Mouse (Mus musculus): ENCODE measurements around the gene Tiam1. TPM values are rescaled to one million over a fixed set of nuclear protein-coding genes. Genes with fewer than 3 reads are reported as not detected.

Gene Tiam1
- total RNA-seq, 2 experiments from 2014 or later = 67.9 to 73.4 TPM

DNA sequence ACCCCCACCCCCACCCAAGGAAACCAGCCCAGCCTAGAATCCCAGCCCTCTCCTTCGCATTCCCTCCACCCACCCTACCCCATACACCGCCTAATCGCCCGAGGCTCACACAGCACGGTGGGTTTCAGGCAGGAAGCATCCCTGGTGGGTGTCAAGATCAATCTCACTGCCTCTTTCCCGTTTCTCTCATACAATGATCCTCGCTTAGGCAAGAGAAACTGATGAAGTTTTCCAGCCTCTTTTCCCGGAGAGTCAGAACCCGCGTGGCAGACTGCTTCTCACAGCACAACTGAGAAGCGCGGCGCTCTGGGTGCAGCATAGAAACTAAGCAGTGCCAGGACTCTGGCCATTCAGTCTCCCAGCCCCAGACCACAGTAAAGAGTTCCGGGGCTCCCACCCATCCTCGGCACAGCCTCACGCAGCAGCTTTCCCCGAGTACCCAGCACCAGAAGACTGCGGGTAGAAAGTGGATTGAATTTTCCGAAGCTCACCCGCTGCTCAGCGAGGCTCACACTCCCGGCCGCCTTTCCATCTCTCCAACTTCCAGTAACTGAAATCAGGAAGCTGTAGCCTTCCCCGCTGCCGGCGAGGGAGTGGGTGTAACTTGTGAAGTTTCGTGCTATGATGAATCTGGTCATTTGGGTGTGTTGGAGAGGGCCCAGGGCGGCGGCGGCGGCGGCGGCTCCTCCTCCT is 183.2 kb downstream of the Tiam1 start:
- DNase-seq (ENCODE audit: low spot score in 2 of 2) = no peak

DNA sequence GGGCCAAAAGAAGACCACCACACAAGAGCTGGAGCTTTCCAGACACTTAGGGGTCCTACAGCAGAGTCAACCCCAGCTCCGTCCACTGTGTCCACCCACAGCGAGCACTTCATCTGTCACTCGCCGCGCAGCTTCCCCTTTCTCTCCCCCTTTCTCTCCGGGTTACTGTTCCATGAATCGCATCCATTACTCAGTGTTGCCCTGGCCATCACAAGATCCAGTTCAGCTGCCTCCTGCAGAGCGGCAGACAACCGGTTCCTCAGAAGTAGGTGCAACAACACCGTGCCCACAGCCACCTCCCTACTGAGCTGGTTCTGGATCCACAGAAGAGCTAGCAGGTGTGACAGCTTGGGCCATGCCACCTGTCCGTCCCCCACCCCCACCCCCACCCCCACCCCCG is 184.6 kb downstream of the Tiam1 start:
- no peak for DNase-seq (ENCODE audit: low spot score in 2 of 2)

DNA sequence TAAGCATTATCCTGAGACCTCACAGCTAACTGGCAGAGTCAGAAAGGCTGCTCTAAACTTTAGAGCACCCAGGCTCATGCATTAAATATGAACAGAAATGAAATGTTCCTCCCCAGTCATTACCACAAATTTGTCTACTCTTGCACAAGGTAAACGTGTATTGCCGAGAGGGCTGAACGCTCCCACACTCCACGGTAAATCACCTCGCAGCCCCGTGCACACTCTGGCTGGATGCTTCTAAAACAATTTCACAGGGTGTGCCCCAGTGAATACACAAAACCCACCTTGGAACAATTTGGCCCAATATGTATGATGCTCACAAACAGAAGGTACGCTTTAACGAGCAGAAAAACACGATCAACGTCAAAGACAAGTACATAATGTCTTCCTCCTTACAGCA is 185.5 kb downstream of the Tiam1 start:
- no peak for DNase-seq (ENCODE audit: low spot score in 2 of 2)

DNA sequence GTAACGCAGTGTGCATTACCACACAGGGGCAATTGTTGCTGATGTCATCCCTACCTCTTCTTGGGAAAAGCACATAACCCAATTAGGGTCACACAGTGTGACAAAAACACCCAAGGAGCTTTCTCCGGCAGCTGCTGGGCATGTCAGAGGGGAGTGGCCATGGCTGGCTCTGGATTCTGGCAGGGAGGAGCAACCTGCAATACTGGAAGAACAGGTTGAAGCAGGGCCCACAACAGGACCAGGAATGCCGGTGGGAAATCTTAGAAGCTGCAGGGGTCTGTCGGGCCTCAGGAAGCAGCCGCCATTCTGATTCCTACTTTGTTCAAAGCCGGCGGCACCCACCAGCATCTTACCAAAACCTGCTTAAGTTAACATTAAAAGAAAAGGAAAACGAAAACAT is 189.0 kb downstream of the Tiam1 start:
- DNase-seq (ENCODE audit: low spot score in 2 of 2) = no peak

DNA sequence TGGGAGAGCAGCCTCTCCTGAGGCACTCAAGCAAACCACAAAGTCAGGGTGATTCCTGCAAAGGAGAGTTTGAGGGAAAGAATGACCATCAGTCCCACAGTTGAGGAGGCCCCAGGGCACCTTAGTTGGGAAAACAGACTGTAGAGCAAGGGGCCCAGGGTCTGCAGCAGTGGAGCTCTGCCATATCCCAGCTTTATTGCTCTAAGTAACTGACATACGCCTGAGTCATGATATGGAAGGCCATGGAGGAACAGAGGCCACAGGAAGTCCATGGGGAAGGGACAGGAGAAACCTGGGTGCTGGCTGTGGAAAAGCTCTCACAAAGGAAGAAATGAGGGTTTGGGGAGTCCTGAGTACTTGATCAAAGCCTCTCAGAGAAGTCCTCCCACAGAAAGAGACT is 189.5 kb downstream of the Tiam1 start:
- DNase-seq (ENCODE audit: low spot score in 2 of 2) = no peak

DNA sequence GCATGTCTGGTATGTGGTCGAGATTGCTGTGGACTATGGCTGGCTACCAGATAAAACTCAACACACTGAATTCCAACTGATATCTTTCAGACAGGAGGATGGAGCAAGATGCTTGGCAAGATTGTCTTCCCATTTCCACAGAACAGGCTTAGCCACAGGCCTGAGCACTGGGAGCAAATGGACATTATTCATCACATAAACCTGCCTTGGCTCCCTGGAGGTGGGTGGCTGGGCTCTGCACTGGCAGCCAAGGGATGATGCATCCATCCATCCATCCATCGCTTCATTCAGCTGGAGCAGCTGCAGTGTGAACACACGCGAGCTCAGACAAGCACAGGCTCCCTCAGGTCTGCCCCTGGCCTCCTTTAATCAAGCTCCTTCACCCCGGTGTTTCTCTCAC is 190.7 kb downstream of the Tiam1 start:
- no peak for DNase-seq (ENCODE audit: low spot score in 2 of 2)

DNA sequence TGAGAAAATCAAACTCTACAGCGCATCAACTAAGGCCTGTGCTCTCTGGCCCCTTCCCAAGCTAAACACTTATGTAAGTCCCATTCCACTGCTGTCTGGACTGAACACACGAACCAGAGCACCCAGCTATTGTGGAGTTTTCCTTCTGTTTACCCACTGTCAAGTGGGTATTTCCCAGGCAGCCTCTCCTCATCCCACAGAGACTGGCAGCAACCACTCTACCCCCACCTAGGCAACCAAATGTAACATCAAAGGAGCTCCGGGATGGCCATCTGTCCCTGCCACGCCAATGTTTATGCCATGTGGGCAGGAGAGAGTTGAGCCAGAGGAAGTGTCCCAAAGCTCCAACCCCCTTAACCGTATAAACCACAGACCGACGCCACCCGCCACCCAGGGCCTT is 192.8 kb downstream of the Tiam1 start:
- no peak for DNase-seq (ENCODE audit: low spot score in 2 of 2)

DNA sequence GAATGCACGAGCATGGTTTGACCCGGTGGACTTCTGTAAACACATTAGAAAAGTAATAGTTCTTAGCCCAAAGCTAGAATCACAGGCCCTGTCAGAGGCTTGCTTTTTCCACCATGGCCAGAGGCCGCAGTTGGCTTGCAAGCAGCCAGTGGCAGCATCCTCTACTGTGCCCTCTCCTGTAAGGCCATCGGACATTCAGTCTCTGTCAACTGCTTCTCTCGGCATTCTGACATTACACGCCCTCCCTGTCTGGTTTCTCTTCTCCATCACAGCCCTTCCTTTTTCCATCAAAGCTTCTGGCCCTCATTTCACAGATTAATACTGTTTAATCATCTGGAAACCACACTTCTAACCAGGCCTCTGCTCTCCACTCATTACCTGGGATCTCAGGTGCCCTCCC is 193.3 kb downstream of the Tiam1 start:
- DNase-seq (ENCODE audit: low spot score in 2 of 2) = no peak

DNA sequence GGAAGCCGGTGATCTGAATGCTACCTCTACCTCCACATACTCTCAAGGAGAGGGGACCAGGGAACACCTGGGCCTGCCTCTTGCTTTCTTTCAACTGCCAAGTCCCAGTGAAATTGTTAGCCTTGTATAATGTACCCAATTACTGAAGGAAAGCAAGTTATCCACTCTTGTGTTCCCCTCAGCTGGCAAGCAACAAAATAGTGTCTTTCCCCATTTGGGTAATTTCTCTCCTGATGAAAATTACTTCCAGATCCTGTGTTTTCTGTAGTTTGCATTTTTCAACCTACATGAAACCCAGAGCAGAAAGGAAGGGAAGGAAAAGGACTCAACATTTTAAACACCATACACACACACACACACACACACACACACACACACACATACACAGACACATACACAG is 195.5 kb downstream of the Tiam1 start:
- DNase-seq (ENCODE audit: low spot score in 2 of 2) = no peak

DNA sequence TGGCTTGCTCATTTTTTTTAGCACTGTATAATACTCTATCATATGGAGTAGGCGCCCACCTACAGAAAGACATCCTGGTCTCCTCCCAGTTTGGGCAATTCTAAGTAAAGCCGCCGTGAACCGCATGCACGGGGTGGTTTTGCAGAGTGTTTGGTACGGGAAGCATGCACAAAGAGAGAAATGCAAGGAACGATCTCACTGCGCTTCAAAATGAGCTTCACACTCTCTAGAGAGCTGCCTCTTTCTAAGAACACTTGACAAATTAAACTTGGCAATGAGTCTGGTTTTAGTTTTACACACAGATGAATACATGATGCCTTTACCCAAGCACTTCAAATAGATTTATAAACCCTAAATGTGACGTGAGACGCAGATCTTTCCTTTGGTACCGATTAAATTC is 196.8 kb downstream of the Tiam1 start:
- DNase-seq (ENCODE audit: low spot score in 2 of 2) = no peak

DNA sequence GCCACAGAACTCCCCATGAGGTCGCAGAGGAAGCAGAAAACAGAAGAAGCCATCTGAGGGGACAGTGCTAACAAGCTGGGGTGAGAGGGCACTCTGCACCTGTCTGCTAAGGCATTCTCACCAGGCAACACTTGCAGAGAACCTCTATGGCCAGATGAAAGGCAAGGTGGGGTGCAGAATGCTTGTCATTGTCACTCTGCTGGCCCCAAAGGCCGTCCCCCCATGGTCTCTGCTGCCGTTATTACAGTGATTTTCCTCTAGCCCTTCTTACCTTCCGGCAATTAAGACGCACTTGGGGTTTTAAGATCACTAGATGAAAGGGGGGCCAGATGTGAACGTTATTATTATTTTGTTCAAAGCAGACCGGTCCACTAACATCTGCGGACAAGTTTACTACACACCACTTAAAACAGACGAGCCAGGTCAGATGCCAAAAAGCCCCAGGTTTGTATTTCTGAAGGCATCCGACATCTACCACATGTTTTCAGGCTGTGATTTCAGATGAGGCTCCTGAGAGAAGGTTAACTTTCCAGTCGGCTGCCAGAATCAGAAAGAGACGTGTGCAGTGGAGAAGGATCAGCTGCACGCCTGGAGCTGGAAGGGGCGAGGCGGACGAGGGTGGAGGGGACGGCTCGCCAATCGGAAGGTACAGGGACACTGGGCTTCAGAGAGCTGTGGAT is 198.8 kb downstream of the Tiam1 start:
- DNase-seq (ENCODE audit: low spot score in 2 of 2) = no peak

DNA sequence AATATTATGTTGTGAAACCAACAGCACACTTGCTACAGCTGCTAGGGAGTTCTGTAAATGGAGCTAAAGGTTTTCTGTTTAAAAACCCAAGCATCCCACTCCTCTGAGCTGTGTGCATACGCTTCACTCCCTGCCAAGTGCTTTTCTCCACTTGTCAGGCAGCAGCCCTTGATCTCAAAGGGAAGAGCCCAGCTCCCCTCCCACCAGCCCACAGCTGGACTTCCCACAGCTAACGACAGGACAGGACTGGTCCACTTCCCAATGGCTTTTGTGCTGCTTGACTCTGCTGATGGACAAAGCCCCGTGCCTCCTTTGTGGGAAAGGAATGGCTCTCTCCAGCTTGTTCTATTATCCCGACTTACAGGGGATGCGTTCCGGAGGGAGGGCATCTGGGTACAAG is 199.5 kb downstream of the Tiam1 start:
- no peak for DNase-seq (ENCODE audit: low spot score in 2 of 2)

DNA sequence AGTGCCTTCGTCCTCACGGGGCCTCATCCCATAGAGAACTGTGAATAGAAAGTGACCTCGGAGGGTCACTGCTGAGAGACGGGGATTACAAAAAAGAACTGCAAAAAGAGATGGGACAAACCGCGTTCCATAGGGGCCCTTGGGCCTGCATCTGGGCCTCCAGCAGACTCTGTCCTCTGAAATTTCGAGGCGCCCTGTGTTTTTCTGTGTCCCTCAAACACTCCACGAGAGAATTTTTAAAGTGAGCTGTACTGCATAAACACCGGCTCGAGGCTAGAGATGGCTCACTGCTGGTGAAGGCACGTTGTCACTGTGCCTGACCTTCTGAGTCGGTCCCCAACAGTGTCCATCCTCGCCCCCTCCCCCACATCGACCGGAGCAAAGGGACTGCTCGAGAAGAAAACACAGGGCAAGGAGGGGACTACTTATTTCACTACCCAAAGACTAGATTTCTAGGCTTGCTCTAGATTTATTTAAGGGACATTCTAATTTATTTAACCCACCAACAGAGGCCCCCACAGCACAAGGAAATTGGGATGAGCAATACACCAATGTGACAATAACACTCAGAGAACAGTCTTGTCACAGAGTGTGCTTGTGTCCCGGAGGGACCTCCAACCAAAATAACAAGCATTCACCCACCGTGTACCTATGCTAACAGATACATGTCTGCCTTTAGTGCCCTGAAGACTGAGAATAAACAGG is 200.2 kb downstream of the Tiam1 start:
- no peak for DNase-seq (ENCODE audit: low spot score in 2 of 2)

DNA sequence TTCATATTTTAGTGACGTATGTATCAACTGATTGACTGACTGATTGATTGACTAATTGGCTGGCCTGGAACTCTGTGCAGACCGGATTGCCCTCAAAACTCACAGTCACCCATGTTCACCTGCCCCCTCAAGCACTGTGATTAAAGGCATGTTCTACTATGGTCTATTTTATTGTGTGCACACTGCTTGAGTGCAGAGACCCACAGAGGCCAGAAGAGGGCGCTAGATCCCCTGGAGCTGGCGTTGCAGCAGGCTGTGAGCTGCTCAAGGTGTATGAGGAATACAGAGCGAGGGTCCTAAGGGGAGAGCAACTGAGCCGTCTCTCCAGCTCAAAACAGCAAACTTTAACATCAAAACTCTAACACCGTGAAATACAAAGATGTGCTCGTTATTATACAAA is 202.9 kb downstream of the Tiam1 start:
- no peak for DNase-seq (ENCODE audit: low spot score in 2 of 2)

DNA sequence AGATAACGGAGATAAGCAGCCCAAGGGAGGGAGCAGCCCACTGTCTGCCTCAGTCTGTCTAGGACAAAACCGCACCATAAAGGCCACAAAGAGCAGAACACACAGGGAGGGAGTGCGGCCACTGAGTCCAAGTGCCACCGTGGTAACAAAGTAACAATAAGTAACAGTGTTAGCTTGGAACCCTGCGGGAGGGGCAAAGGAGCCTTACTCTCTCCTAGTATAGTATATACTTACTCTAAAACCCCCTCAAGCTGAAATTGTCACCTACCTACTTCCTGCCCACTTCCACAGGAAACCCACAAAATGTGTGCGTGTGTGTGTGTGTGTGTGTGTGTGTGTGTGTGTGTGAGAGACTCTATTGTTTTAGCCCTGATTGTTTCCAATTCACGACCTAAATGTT is 205.3 kb downstream of the Tiam1 start:
- no peak for DNase-seq (ENCODE audit: low spot score in 2 of 2)

DNA sequence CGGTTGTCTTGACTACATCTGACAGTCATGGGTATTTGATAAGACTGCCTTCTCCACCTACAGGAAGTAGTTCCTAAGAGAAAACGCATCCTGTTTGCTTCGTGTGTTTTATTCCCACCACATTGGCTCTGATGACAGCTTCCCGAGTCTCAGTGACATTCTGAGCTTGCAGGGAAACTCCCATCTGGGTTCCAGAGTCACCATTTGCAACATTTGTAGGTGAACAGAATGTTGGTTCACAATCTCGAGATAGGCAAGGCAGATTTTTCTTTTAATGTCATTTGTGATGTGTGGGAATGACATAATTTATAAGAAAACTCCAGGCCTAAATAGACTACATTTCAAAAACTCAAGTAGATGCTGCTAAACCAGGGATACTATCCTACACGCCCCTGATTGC is 207.0 kb downstream of the Tiam1 start:
- no peak for DNase-seq (ENCODE audit: low spot score in 2 of 2)

DNA sequence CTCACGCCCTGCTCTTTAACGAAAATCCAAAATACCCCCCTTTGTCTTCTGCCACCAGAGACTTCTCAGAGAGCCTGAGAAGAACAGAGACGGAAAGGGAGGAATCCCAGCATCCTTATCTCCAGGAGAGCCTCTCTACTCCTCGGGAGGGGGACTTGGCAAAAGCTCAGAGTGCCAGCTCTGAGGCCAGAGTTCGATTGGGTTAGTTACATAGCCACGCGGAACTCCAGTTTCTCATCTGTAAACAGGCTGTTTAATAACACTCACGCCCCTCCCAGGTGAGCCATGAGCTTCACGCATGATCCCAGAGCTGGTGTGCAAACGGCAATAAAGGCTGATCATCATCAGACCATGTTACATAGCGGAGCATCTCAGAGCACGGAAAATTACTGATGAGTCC is 208.2 kb downstream of the Tiam1 start:
- no peak for DNase-seq (ENCODE audit: low spot score in 2 of 2)

DNA sequence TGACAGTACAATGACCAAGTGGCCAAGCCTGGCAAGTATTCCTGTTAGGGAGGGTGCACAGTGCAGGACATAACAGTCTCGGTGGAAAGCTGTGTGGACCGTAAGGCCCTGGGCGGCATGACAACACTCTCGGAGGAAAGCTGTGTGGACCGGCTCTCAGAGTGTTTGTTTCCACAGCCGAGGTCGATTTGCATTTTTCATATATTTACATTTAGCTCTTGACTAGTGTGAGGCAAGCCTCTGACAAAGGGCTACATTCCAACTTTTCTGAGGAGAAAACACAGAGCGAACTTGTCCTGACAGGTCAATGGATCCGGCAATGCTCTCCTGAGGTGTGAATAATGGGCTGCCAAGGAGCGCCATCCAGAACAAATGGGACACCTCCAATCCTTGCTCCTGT is 209.0 kb downstream of the Tiam1 start:
- DNase-seq (ENCODE audit: low spot score in 2 of 2) = no peak

DNA sequence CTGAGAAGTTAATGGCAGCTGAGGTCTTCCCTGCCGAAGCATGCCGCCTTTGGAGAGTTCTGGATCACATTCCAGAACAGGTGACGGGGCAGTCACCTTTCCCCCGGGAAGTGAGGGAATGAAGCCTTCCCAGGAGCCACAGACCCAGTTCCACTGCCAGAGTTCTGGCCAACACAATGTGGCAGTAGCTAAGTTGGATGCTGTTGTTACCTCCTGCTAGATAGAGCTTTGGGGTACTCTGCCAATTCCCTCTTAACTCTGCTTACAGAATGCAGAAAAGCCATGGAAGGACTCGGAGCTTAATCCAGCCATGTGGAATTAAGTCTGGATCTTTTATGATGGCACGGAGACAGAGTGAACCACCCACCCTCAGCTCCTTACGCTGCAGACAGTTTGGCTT is 209.6 kb downstream of the Tiam1 start:
- no peak for DNase-seq (ENCODE audit: low spot score in 2 of 2)

DNA sequence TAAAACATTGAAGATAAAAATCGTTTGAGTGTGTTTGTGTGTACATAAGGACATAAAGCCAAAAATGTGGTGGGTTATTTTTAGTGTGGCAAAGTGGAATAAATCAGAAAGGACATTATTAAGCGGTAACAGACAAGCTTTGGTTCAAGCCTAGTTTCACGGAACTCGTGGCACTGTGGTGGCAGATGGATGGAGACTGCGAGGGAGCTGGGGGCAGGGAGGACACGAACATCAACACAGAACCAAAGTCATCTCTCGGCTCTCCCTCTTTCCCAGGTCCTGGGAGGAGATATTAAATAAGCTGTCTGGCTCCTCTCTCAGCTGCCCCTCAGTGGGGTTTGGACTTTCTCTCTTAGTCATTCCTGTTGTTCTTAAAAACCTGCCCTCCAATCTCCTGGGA is 215.0 kb downstream of the Tiam1 start:
- DNase-seq (ENCODE audit: low spot score in 2 of 2) = no peak

DNA sequence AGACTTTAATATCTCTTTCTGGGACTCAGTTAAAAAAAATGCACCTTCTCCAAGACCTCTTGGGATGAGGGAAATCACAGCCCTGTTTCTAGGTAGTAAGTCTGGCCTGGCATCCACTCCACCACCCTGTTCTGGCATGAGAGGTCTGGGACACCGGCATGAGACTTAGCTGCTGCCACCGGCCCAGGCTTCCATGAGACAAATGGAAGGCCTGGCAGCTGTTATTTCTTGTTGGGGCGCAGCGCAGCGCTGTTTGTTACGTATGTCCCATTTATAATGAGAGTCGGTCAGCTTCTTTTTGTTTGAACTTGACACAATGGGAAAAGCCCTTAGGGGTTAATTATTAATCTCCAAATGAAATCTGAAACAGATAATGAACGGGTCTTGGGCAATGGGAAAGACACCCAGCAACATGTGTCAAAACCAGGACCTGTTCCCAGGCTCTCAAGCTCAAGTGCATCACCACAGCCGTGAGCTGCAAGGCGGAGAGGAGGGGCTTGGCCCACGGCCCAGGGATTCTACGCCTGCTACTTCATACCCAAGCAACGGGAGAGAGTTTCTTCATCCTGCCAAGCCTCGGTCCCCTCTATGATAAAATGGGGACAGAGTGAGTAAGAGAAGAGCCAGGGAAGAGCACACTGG is 219.2 kb downstream of the Tiam1 start:
- no peak for DNase-seq (ENCODE audit: low spot score in 2 of 2)

DNA sequence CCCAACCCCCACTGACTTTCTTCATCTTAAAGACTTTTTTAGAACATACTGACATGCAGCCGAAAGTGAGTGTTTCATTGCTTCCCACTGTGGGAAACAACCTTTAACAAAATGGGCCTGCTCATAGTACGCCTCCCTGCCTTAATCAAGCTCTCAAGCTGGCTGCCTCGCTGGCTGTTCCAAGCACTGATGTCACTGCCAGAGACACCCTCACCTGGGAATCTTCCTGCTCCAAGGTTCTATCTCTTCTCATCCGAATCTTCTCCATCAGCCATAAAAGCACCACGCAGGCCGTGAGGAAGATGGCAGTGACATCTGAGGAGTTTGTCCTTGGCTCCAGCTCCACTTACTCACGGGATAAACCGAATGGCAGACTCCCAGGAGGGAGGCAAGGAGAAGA is 220.3 kb downstream of the Tiam1 start:
- no peak for DNase-seq (ENCODE audit: low spot score in 2 of 2)

All from adrenal gland, postnatal 4 days (tissue).